Mouse (Mus musculus) intestine, postnatal 0 days (tissue): ENCODE measurements at regions not wholly inside any gene's neighbourhood (a gene's known extent, or its start where the extent isn't known, plus 50 kb on each side); places are given as distances from the start of the nearest gene placed in this dataset.

Source experiments
- ATAC-seq: fragments of 200-750 bp; cut with Nextera tagmentation; 2 replicates; pipeline ENCODE4 v1.8.0; 2017; ENCODE audit warnings: mild to moderate bottlenecking, moderate TSS enrichment, moderate library complexity
- H3K27ac ChIP-seq: fragments of 300-500 bp; sonication (generic); 2 replicates; pipeline ENCODE4 v1.5.1; 2014; ENCODE audit warnings: mild to moderate bottlenecking, low read depth, low read length, moderate library complexity
- H3K27me3 ChIP-seq: fragments of 300-500 bp; sonication (generic); replicated peaks from 2 replicates; pipeline ENCODE4 v1.6.1; 2014; ENCODE audit warnings: low read length, mixed read lengths; ENCODE audit not compliant: control insufficient read depth, insufficient read depth
- H3K36me3 ChIP-seq: fragments of 300-500 bp; sonication (generic); 2 replicates; pipeline ENCODE4 v1.6.1; 2014; ENCODE audit warnings: mild to moderate bottlenecking, moderate library complexity; ENCODE audit not compliant: control insufficient read depth, insufficient read depth
- H3K4me1 ChIP-seq: fragments of 300-500 bp; sonication (generic); replicated peaks from 2 replicates; pipeline ENCODE4 v1.6.1; 2014; ENCODE audit warnings: antibody characterized with exemption, low read length, mixed read lengths; ENCODE audit not compliant: control insufficient read depth, insufficient read depth
- H3K4me2 ChIP-seq: fragments of 300-500 bp; sonication (generic); replicated peaks from 2 replicates; pipeline ENCODE4 v1.6.1; 2014; ENCODE audit warnings: low read depth, mild to moderate bottlenecking, moderate library complexity
- H3K4me3 ChIP-seq: fragments of 300-500 bp; sonication (generic); 2 replicates; pipeline ENCODE4 v1.5.1; 2014; ENCODE audit warnings: low read depth, low read length
- H3K9ac ChIP-seq: fragments of 300-500 bp; sonication (generic); 2 replicates; pipeline ENCODE4 v1.6.1; 2014; ENCODE audit warnings: mild to moderate bottlenecking, low read depth, low read length
- H3K9me3 ChIP-seq: fragments of 300-500 bp; sonication (generic); 2 replicates; pipeline ENCODE4 v1.6.1; 2016; ENCODE audit warnings: mixed run types; ENCODE audit not compliant: control insufficient read depth
- CTCF ChIP-seq: sonication (generic); IDR thresholded peaks from 2 replicates; pipeline ENCODE4 v1.5.1; 2016; ENCODE audit warnings: low read depth, mild to moderate bottlenecking, control low read depth, antibody characterized with exemption, moderate library complexity
- WGBS: fragments of 180-500 bp; shearing (Covaris S2); extraction: QIAGEN DNeasy Blood & Tissue Kit; methylation state at CpG from one replicate; pipeline ENCODE4 v1.1.7; 2014; 5-methylcytosine and 5-hydroxymethylcytosine counted together

DNA sequence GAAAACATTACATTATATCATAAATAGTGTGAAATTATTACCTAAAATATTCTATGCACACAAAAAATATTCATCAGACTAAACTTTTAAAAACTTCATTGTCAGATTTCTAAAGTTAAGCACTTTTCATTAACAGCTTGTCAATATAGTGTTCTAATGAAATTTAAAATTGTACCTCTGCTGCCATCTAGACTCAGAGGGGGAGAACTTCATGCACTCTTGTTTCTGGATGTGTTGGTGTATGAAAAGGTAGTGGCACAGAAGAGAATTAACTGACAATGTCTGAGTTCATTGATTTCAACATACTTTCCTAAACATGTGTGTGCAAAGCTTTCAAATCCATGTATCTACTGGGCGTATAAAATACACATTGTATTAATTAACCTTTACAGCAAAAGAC lies 967.5 kb downstream of the Pla2g4a start:
- Histone ChIP-seq H3K4me1 (no peaks in the 10 kb centered on the region), H3K4me3 (no peak overlapping the region), H3K9me3 (no peaks in the 10 kb centered on the region), H3K36me3 (no peaks in the 10 kb centered on the region), H3K27ac (no peak overlapping the region), H3K4me2 (no peak overlapping the region), H3K9ac (no peak overlapping the region), H3K27me3 (no peaks in the 10 kb centered on the region)
- no peak for ATAC-seq
- 64% methylated on average over 1 of the region's 1 CpGs for WGBS
- TF ChIP-seq CTCF, result peak; percentile 68

DNA sequence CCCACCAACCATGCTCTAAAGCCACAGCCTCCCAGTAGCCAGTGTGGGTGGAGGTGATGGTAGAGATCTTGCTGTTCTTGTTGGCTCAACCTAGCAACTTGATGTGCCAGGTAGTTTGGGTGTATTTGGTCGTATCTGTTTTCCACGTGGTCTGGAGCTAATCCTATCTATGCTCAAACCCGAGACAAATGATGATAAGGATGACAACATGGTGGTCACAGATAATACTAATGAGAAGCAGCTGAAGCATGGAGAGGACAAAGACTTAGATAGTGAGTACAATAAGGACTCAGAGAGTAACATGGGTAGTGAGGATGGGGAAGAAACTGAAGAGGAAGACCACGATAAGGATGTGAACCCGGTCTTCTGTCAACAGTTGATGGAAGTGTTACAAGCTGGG lies 983.7 kb downstream of the Pla2g4a start:
- no peaks in the 10 kb centered on the region for H3K4me1 ChIP-seq
- H3K36me3 ChIP-seq, result no peaks in the 10 kb centered on the region
- no peak for TF ChIP-seq CTCF
- H3K27me3 ChIP-seq, result no peaks in the 10 kb centered on the region
- ATAC-seq, result no peak
- WGBS, result 86% methylated on average over 5 of the region's 5 CpGs
- H3K9me3 ChIP-seq, result no peaks in the 10 kb centered on the region
- no peak overlapping the region for H3K4me2 ChIP-seq
- no peak overlapping the region for H3K27ac ChIP-seq
- no peak overlapping the region for H3K9ac ChIP-seq
- H3K4me3 ChIP-seq, result no peak overlapping the region

DNA sequence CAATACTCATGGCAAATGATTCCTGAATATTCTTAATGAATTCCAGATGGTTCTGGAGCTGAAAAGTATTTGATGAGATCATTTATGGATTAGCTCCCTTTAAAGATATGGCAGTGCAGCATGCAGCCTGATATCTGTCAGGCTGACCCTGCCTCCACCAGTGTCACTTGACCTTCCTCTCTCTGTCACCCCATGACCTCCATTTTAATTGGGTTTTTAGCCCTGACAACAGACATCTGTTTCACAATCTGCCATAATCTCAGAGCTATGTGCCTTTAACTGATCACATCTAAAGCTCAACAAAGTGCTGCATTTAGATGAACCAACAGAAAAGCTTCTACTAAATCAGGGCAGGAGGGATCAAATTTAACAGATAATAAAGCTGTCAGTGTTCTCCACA lies 995.7 kb downstream of the Pla2g4a start:
- Histone ChIP-seq H3K9ac (no peak overlapping the region), H3K27me3 (no peaks in the 10 kb centered on the region), H3K36me3 (no peaks in the 10 kb centered on the region), H3K4me3 (no peak overlapping the region), H3K27ac (no peak overlapping the region), H3K9me3 (no peaks in the 10 kb centered on the region), H3K4me2 (no peak overlapping the region), H3K4me1 (no peaks in the 10 kb centered on the region)
- TF ChIP-seq CTCF, result no peak
- no peak for ATAC-seq

DNA sequence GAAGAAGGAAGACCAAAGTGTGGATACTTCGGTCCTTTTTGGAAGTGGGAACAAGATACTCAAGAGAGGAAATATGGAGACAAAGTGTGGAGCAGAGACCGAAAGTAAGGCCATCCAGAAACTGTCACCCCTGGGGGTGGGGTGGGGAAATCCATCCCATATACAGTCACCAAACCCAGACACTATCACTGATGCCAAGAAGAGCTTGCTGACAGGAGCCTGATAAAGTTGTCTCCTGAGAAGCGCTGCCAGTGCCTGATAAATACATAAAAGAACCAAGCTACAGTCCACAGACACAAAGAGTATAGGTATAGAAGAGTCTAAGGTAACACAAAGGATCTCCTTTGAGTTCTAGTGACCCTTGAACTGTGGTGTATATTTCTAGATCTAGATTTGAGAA lies 1026.7 kb downstream of the Pla2g4a start:
- H3K9ac ChIP-seq, result no peak overlapping the region
- TF ChIP-seq CTCF, result no peak
- WGBS, result 88% methylated on average over 3 of the region's 3 CpGs

DNA sequence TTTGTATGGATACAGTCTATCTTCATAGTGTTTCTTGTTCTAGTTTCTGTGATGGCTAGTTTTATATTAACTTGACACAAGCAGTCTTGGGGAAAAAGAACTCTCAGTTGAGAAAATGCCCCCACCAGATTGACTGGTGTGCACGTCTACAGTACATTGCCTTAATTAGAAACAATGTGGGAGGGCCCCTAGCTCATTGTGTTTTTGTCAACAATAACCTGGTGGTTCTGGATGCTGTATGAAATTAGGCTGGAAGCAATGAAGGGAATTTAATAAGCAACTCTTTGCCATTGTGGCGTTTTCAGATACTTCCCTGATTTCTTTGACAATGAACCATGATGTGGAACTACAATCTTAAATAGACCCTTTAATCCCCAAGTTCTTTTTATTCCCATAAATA lies 1036.6 kb downstream of the Pla2g4a start:
- Histone ChIP-seq H3K27me3 (no peaks in the 10 kb centered on the region), H3K4me1 (no peaks in the 10 kb centered on the region), H3K9ac (no peak overlapping the region), H3K36me3 (no peaks in the 10 kb centered on the region), H3K4me3 (no peak overlapping the region), H3K27ac (no peak overlapping the region), H3K9me3 (no peaks in the 10 kb centered on the region), H3K4me2 (no peak overlapping the region)
- WGBS, result 76% methylated on average over 2 of the region's 2 CpGs
- TF ChIP-seq CTCF, result no peak
- no peak for ATAC-seq

More for the DNA sequence above, 1026.7 kb downstream of the Pla2g4a start:
- Histone ChIP-seq H3K27ac (no peak overlapping the region), H3K4me3 (no peak overlapping the region), H3K4me1 (no peaks in the 10 kb centered on the region), H3K27me3 (no peaks in the 10 kb centered on the region), H3K4me2 (no peak overlapping the region), H3K9me3 (no peaks in the 10 kb centered on the region), H3K36me3 (no peaks in the 10 kb centered on the region)
- no peak for ATAC-seq

DNA sequence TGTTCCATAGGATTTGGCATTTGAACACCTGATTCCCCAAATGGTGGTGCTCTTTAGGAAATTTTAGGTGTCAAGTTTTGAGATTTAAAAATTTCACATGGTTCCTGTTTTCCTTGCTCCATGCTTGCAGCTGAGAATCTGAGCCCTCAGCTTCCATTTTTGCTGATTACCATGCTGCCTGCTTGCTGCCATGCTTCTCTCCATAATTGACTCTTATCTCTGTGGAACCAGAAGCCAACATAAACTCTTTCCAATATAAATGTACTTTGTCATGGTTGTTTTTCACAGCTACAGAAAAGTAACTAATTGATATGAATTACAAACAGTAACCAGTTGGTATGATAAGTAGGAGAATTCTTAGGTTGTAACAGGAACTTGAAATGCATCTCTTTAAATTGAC lies 1044.0 kb downstream of the Pla2g4a start:
- no peak overlapping the region for H3K27ac ChIP-seq
- H3K4me2 ChIP-seq, result no peak overlapping the region
- H3K4me1 ChIP-seq, result no peaks in the 10 kb centered on the region
- no peaks in the 10 kb centered on the region for H3K36me3 ChIP-seq
- H3K4me3 ChIP-seq, result no peak overlapping the region
- H3K9me3 ChIP-seq, result no peaks in the 10 kb centered on the region
- H3K27me3 ChIP-seq, result no peaks in the 10 kb centered on the region
- TF ChIP-seq CTCF, result no peak
- no peak overlapping the region for H3K9ac ChIP-seq
- no peak for ATAC-seq

DNA sequence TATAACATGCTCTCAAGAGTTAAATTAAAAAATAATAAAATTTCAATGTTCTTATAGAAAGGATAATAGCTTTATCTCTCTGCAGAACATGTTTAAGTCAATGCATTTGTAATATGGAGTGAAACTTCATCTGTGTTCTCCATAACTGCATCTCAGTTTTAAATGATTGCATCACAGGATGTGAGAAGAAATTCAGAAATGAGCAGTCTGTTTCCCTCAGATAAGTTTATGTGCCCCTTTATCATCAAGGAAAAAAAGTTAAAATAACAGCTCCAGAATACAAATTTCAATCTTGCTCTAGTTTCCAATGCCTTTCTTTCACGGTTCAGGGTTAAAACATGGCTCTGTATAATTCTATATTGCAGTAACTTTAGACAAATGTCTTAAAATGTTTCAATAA lies 1048.3 kb downstream of the Pla2g4a start:
- H3K4me1 ChIP-seq, result no peaks in the 10 kb centered on the region
- H3K36me3 ChIP-seq, result no peaks in the 10 kb centered on the region
- no peaks in the 10 kb centered on the region for H3K9me3 ChIP-seq
- TF ChIP-seq CTCF, result no peak
- WGBS, result 89% methylated on average over 1 of the region's 1 CpGs
- H3K27me3 ChIP-seq, result no peaks in the 10 kb centered on the region
- ATAC-seq, result no peak
- H3K4me3 ChIP-seq, result no peak overlapping the region
- no peak overlapping the region for H3K9ac ChIP-seq
- no peak overlapping the region for H3K27ac ChIP-seq
- no peak overlapping the region for H3K4me2 ChIP-seq
